Mouse (Mus musculus) heart, adult 2 months (tissue): ENCODE results near the gene Ppp2r5a. TPM values are rescaled to one million over a fixed set of nuclear protein-coding genes. Genes with fewer than 3 reads are reported as not detected.

Experiments
- DNase-seq, 2 experiments: peaks; one replicate each; pipeline ENCODE4 v3.0.0; 2021
- H3K27ac ChIP-seq: fragments of 200-600 bp; 2 replicates; pipeline ENCODE4 v1.8.1; 2022
- H3K27me3 ChIP-seq: fragments of 200-500 bp; 2 replicates; pipeline ENCODE4 v1.6.1; 2012; ENCODE audit warnings: mild to moderate bottlenecking, low read length, inconsistent platforms, mixed read lengths; ENCODE audit not compliant: control insufficient read depth, insufficient read depth
- H3K36me3 ChIP-seq: fragments of 200-500 bp; 2 replicates; pipeline ENCODE4 v1.6.1; 2012; ENCODE audit warnings: low read length, inconsistent platforms; ENCODE audit not compliant: control insufficient read depth, insufficient read depth
- H3K4me1 ChIP-seq: fragments of 200-500 bp; 2 replicates; pipeline ENCODE4 v1.6.1; 2011; ENCODE audit warnings: low read length; ENCODE audit not compliant: control insufficient read depth, insufficient read depth
- H3K4me3 ChIP-seq: fragments of 200-600 bp; 2 replicates; pipeline ENCODE4 v1.8.1; 2022
- H3K79me2 ChIP-seq: fragments of 200-500 bp; replicated peaks from 2 replicates; pipeline ENCODE4 v1.6.1; 2012; ENCODE audit warnings: mild to moderate bottlenecking, inconsistent platforms, low read length, moderate library complexity, mixed read lengths; ENCODE audit not compliant: control insufficient read depth, insufficient read depth
- H3K9ac ChIP-seq: fragments of 200-500 bp; 2 replicates; pipeline ENCODE4 v1.6.1; 2012; ENCODE audit warnings: low read depth, mild to moderate bottlenecking, control low read depth, inconsistent platforms, low read length, mixed read lengths
- CTCF ChIP-seq: fragments of 200-600 bp; IDR thresholded peaks from 2 replicates; pipeline ENCODE4 v1.8.1; 2022; ENCODE audit warnings: antibody characterized with exemption, mild to moderate bottlenecking, moderate library complexity
- EP300 ChIP-seq: fragments of 200-500 bp; IDR thresholded peaks from 2 replicates; pipeline ENCODE4 v1.6.1; 2011; ENCODE audit warnings: low read depth, low read length, control low read depth; ENCODE audit not compliant: insufficient read depth
- POLR2A ChIP-seq: fragments of 200-500 bp; IDR thresholded peaks from 2 replicates; pipeline ENCODE4 v1.6.1; 2011; ENCODE audit warnings: mild to moderate bottlenecking, low read depth, low read length, control low read depth; ENCODE audit not compliant: insufficient read depth
- WGBS: fragments of 180-500 bp; shearing (Covaris S2); methylation state at CpG from one replicate; pipeline ENCODE4 v1.1.7; 2018; 5-methylcytosine and 5-hydroxymethylcytosine counted together
- intact Hi-C: fragments of 180-260 bp; cut with DNase I; formaldehyde crosslinking; loops from one replicate; pipeline ENCODE4 v1.15.1; 2025
- polyA plus RNA-seq: library from polyadenylated mRNA; depleted of rRNA; stranded (reverse); fragments of >200 nt; gene quantifications from 2 replicates; pipeline ENCODE4 v1.2.3, GENCODE M21; 2012
- total RNA-seq, 2 experiments: library from RNA; stranded (reverse); gene quantifications; 2 replicates each; pipeline ENCODE4 v1.2.3; 2021

The Ppp2r5a gene
- total and polyA plus RNA-seq, 3 experiments, result 53.7 to 110 (median 105) TPM

DNA sequence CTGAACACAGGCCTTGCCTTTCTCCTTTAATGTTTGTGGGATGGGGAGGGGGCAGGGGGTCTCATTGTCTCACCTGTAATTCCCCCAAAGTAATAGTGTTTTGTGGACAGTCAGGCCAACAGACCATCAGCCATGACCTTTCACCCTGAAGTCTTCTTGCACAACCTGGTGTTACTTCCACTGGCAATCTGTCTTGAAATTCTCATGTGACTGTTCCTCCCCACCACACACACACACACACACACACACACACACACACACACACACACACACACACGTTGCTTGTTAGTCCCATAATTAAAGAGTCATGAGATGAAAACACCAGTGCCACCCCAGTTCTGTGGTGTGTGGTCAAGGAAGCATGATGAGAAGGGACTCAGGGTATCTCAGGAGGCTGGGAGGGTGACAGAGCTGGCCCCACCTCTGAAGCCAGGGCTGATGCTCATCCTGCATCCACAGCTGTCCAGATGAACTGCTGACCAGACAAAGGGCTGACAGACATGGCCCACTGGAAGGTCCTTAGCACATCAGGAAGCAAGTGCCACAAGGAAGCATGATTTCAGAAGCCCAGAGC lies 18.4 kb upstream of the Ppp2r5a start:
- Histone ChIP-seq H3K36me3 (no peaks in the 10 kb centered on the region), H3K27ac (peak overlapping the region; percentile 94), H3K79me2 (no peaks in the 10 kb centered on the region), H3K4me1 (peaks cover 11% of the 10 kb centered on the region), H3K27me3 (no peaks in the 10 kb centered on the region), H3K4me3 (no peak overlapping the region), H3K9ac (no peak overlapping the region)
- TF ChIP-seq CTCF (no peak), POLR2A (no peak), EP300 (no peak)
- DNase-seq, result no peak
- 39% methylated on average over 1 of the region's 1 CpGs for WGBS
- intact Hi-C loops, result no loop called here

- DNase-seq, result peak; percentile 59 to 82
- intact Hi-C loops, result no loop called here
- peaks cover 11% of the 10 kb centered on the region for H3K4me1 ChIP-seq
- H3K27ac ChIP-seq, result peak overlapping the region; percentile 94
- 22% methylated on average over 6 of the region's 6 CpGs for WGBS
- no peaks in the 10 kb centered on the region for H3K36me3 ChIP-seq
- TF ChIP-seq CTCF (no peak), POLR2A (0 out of 2 replicates have a peak, but pooled peaks have one; percentile 32), EP300 (peak; percentile 60; the same call in 1 of the 2 replicates)
- no peaks in the 10 kb centered on the region for H3K79me2 ChIP-seq
- H3K27me3 ChIP-seq, result no peaks in the 10 kb centered on the region
- 0 out of 2 replicates have a peak overlapping the region, but pooled peaks have one; percentile 12 for H3K9ac ChIP-seq
- no peak overlapping the region for H3K4me3 ChIP-seq
These were observed 17.9 kb upstream of the Ppp2r5a start for GRCm38 (mm10) chr1:191420930-191421404.

DNA sequence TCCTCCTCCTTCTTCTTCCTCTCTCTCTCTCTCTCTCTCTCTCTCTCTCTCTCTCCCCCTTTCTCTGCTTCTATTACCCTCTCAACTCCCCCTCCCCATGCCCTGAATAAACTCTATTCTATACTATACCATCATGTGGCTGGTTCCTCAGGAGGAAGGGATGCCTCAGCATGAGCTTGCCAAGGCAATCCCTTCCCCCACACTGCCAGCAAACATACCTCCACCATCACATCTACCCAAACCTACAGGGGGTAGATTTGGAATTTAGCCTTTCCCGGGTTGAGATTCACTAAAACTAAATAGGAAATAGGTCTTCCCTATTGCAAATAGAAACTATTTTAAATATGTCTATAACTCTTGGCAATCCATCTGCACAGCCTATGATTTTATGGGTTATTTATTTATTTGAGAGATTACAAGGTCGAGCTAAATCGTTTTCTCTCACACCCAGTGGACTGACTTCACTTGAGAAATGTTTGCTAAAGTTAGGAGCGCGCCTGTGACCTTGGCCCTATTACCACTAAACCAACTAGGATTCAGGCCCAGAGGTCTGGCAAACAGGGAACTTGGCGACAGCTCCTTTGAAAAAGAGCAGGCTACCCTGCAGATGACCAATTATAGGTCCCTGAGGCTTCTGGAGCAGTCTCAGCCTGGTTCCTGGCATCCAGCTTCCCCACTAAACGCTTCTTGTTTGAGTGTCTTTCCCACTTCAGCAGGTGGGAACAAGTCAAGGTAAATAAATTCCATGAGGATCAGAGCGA lies 17.1 kb upstream of the Ppp2r5a start:
- H3K27me3 ChIP-seq, result no peaks in the 10 kb centered on the region
- 0 out of 2 replicates have a peak overlapping the region, but pooled peaks have one; percentile 12 for H3K9ac ChIP-seq
- H3K4me1 ChIP-seq, result peaks cover 11% of the 10 kb centered on the region
- no peaks in the 10 kb centered on the region for H3K79me2 ChIP-seq
- intact Hi-C loops, result no loop called here
- no peaks in the 10 kb centered on the region for H3K36me3 ChIP-seq
- WGBS, result 38% methylated on average over 8 of the region's 8 CpGs
- no peak for TF ChIP-seq CTCF
- peak; percentile 80 for TF ChIP-seq EP300
- TF ChIP-seq POLR2A, result no peak
- H3K27ac ChIP-seq, result peak overlapping the region; percentile 94
- H3K4me3 ChIP-seq, result no peak overlapping the region
- peak; percentile 71 to 81 for DNase-seq

- TF ChIP-seq EP300 (no peak), POLR2A (no peak), CTCF (no peak)
- Histone ChIP-seq H3K4me3 (no peak overlapping the region), H3K79me2 (no peaks in the 10 kb centered on the region), H3K27ac (peak overlapping the region; percentile 17; the same call in 1 of the 2 replicates), H3K36me3 (no peaks in the 10 kb centered on the region), H3K27me3 (no peaks in the 10 kb centered on the region), H3K9ac (no peak overlapping the region), H3K4me1 (peaks cover 11% of the 10 kb centered on the region)
- WGBS, result 79% methylated on average over 6 of the region's 6 CpGs
- intact Hi-C loops, result no loop called here
- peak in 1 of 2 experiments; percentile 17 for DNase-seq
These were observed 16.3 kb upstream of the Ppp2r5a start for GRCm38 (mm10) chr1:191419421-191419820.

GRCm38 (mm10) chr1:191418936-191419335 lies 15.9 kb upstream of the Ppp2r5a start:
- no peaks in the 10 kb centered on the region for H3K27me3 ChIP-seq
- DNase-seq, result peak in 1 of 2 experiments; percentile 9
- no peak overlapping the region; the same call in 1 of the 2 replicates for H3K27ac ChIP-seq
- H3K4me3 ChIP-seq, result no peak overlapping the region
- TF ChIP-seq EP300, result no peak
- TF ChIP-seq POLR2A, result no peak
- TF ChIP-seq CTCF, result no peak
- H3K36me3 ChIP-seq, result no peaks in the 10 kb centered on the region
- 80% methylated on average over 4 of the region's 4 CpGs for WGBS
- intact Hi-C loops, result no loop called here
- peaks cover 11% of the 10 kb centered on the region for H3K4me1 ChIP-seq
- H3K79me2 ChIP-seq, result no peaks in the 10 kb centered on the region
- H3K9ac ChIP-seq, result no peak overlapping the region

DNA sequence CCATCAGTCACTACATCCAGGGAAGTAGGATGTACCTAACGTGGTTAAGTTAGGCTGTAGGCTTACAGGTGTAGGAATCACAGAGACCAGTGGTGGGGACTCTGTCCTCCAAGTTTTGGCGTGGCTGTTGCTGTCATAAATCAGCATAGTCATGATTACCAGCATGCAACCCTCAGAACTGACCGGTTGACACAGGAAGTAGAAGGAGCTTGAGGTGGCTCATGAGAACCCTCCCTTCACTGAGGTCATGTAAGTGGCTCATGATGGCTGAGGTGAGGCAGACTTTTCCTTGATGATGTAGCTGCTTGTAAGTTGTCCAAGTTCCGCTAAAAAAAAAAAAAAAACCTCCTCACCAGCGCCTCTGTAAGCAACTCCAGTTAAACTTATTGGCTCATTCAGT lies 14.0 kb upstream of the Ppp2r5a start:
- WGBS, result 73% methylated on average over 5 of the region's 5 CpGs
- Histone ChIP-seq H3K9ac (no peak overlapping the region), H3K4me1 (peaks cover 11% of the 10 kb centered on the region), H3K27me3 (no peaks in the 10 kb centered on the region), H3K27ac (no peak overlapping the region), H3K79me2 (no peaks in the 10 kb centered on the region), H3K36me3 (no peaks in the 10 kb centered on the region), H3K4me3 (no peak overlapping the region)
- peak in 1 of 2 experiments; percentile 18 for DNase-seq
- intact Hi-C loops, result no loop called here
- TF ChIP-seq POLR2A (no peak), CTCF (no peak)
